Mouse (Mus musculus): ENCODE measurements around the gene Rpl22. TPM values are rescaled to one million over a fixed set of nuclear protein-coding genes. Genes with fewer than 3 reads are reported as not detected.

Rpl22 gene
- polyA plus RNA-seq, 1 experiment from 2014 or later, result 372 TPM

DNA sequence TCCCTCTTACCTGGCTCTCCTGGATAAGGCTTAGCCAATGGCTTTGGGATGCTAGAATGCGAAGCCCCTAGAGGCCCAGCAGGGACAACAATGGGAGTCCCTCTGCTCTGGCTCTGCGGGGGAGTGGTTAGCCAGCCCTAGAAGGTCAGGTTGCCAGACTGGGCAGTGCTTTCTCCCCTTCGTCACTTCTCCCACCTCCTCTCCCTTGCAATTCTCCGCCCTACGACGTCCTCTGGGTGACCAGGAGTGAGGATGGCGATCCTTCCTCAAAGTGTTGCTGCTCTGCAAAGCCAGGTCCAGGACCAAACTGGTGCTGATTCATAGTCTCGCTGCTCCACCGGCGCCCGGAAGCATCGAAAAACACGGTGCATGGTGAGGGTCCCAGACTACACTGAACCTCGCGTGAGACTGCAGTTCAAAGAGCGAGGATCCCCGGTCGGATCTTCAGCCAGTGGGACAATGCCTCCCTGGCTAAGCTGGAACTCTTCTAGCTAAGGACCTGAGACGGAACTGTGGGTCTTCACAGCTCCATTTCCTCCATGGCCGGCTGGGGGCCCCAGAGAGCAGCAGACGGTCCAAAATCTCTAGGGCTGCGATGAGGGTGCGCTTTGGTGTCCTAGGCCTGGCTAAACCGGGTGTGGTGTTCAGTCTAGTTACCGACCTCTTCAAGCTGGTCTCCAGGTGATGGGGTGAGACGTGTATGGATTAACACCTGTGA lies 6.9 kb upstream of the Rpl22 start, which contains the start of gene Rnf207:
Rnf207 (minus strand) TSS at position 477 of the 718 bp plus-strand sequence.
- peak; percentile 52 for DNase-seq (ENCODE audit: low spot score)

DNA sequence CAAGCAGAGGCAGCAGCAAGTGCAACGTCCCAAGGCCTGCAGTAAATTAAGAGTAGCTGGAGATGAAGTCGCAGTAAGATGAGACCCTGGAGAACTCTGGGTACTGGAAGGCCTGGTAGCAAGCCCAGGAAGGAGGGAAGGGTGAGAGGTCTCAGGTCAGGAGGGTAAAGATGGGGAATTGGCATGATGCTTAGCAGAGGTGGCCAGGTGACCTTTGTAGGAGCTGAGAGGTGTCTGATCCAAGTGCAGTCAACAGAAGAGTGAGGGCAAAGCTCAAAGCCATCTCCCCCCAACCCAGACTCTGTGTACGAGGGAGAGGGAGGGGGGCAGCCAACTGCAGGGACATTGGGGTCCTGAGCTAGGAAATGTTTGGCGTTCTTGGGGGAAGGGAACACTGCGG lies 4.1 kb upstream of the Rpl22 start:
- Histone ChIP-seq H3K9ac (ENCODE audit: low read length) (no peak overlapping the region), H3K4me3 (ENCODE audit: low read depth, low read length) (no peak overlapping the region), H3K4me2 (replicated peaks; ENCODE audit: low read depth) (no peak overlapping the region), H3K27ac (replicated peaks) (no peak overlapping the region), H3K4me1 (replicated peaks; ENCODE audit: control insufficient read depth, insufficient read depth) (no peaks in the 10 kb centered on the region), H3K9me3 (ENCODE audit: control insufficient read depth, low read length) (no peaks in the 10 kb centered on the region), H3K27me3 (ENCODE audit: control insufficient read depth, insufficient read depth, low read length) (peaks cover 2% of the 10 kb centered on the region), H3K36me3 (ENCODE audit: control insufficient read depth, insufficient read depth, low read length) (no peaks in the 10 kb centered on the region)
- DNase-seq (ENCODE audit: low spot score) (no peak), ATAC-seq (ENCODE audit: low FRiP score, low TSS enrichment) (no peak)
- TF ChIP-seq CTCF (IDR thresholded peaks at IDR 0.05; ENCODE audit: low read depth), result no peak
- WGBS, result 54% methylated on average over 5 of the region's 5 CpGs

More for the DNA sequence above, 6.9 kb upstream of the Rpl22 start, which contains the start of gene Rnf207:
- peak within 1 kb of the TSS; percentile 13; the same call in 1 of the 2 replicates for H3K9ac ChIP-seq (ENCODE audit: low read length)
- H3K4me1 ChIP-seq (replicated peaks; ENCODE audit: control insufficient read depth, insufficient read depth), result no peaks in the 10 kb centered on the region
- no peak for TF ChIP-seq EP300 (optimal IDR thresholded peaks at IDR 0.05)
- TF ChIP-seq CTCF (IDR thresholded peaks at IDR 0.05; ENCODE audit: low read depth), result peak; percentile 70
- H3K4me3 ChIP-seq (ENCODE audit: low read depth, low read length), result peak within 1 kb of the TSS; percentile 18; the same call in 1 of the 2 replicates
- H3K4me2 ChIP-seq (replicated peaks; ENCODE audit: low read depth), result peak within 1 kb of the TSS; percentile 45
- H3K27ac ChIP-seq (replicated peaks), result no peak within 1 kb of the TSS
- 6% methylated on average over 26 of the region's 26 CpGs for WGBS
- 0 out of 2 replicates have a peak, but pooled peaks have one; percentile 30 for ATAC-seq (ENCODE audit: low FRiP score, low TSS enrichment)
- peaks cover 18% of the 10 kb centered on the region for H3K27me3 ChIP-seq (ENCODE audit: control insufficient read depth, insufficient read depth, low read length)
- no peaks in the 10 kb centered on the region for H3K36me3 ChIP-seq (ENCODE audit: control insufficient read depth, insufficient read depth, low read length)
- no peaks in the 10 kb centered on the region for H3K9me3 ChIP-seq (ENCODE audit: control insufficient read depth, low read length)

DNA sequence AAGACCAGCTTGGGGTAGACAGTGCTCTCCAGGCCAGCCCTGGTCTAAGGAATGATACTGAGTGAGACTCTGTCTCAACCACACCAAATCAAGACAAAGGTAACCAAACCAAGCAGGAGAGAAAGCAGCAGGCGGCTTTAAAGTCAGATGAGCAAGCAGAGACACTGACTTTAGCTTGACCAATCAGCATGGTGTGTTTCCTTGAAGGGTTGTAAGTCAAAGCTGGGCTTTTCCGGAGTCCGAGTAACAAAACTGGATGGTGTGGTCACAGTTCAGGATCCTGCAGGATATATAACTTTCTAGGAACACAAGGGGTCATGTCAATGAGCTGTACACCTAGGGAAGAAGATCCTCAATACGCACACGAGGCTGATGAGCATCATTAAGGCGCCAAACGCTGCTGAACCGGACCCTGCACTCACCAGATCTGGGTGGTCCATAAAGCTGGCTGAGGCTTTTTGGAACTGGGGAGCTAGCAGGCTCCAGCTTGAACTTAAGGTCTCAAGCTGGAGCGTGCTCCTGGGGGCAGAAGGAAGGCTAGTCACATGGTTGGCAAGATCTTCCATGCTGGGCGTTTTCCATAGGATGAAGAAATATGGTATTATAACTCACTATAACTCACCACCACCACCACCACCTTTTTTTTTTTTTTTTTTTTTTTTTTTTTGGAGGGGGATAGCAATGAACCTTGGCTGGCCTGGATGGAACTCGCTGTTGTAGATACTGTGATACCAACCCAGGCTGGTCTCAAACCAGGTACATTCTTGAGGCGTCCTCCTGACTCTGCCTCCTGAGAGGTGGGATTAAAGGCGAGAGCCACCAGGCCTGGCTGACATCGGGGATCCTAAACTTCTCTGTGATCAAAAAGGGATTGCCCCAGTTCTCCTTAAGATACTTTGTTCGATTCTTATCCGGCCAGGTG lies 640 bp upstream of the Rpl22 start:
- WGBS, result 48% methylated on average over 16 of the region's 16 CpGs
- Histone ChIP-seq H3K9ac (ENCODE audit: low read length) (no peak overlapping the region), H3K4me2 (replicated peaks; ENCODE audit: low read depth) (peak overlapping the region; percentile 27), H3K4me1 (replicated peaks; ENCODE audit: control insufficient read depth, insufficient read depth) (0 out of 2 replicates have a peak, but pooled peaks cover 4% of the 10 kb centered on the region), H3K27me3 (ENCODE audit: control insufficient read depth, insufficient read depth, low read length) (no peaks in the 10 kb centered on the region), H3K36me3 (ENCODE audit: control insufficient read depth, insufficient read depth, low read length) (peaks cover 9% of the 10 kb centered on the region), H3K4me3 (ENCODE audit: low read depth, low read length) (peak overlapping the region; percentile 93), H3K9me3 (ENCODE audit: control insufficient read depth, low read length) (no peaks in the 10 kb centered on the region), H3K27ac (replicated peaks) (no peak overlapping the region)
- DNase-seq (ENCODE audit: low spot score) (no peak), ATAC-seq (ENCODE audit: low FRiP score, low TSS enrichment) (peak; percentile 18)
- no peak for TF ChIP-seq CTCF (IDR thresholded peaks at IDR 0.05; ENCODE audit: low read depth)
- TF ChIP-seq EP300 (optimal IDR thresholded peaks at IDR 0.05), result no peak

DNA sequence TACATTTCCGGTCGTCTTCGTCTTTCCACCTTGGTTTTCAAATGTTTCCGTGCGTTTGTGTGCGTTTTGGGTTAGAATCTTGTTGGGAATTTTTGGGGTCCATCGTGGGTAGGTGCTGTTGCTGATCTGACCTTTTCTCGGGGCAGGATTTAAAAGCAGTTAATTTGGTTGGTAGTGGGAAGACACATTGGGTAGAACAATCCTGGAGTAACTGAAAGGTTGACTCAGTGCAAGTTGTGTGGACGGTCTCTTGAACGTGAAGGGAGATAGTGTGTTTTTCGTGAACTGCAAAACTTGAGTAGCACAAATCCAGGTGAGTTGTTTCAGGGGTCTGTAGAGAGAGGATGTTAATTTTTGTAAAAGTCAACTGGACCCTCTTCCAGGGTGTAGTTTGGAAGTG lies 1.0 kb downstream of the Rpl22 start:
- DNase-seq (ENCODE audit: low spot score) (no peak), ATAC-seq (ENCODE audit: low FRiP score, low TSS enrichment) (no peak)
- WGBS, result 2% methylated on average over 11 of the region's 11 CpGs
- Histone ChIP-seq H3K4me3 (ENCODE audit: low read depth, low read length) (peak overlapping the region; percentile 93), H3K27me3 (ENCODE audit: control insufficient read depth, insufficient read depth, low read length) (no peaks in the 10 kb centered on the region), H3K36me3 (ENCODE audit: control insufficient read depth, insufficient read depth, low read length) (peaks cover 17% of the 10 kb centered on the region), H3K9ac (ENCODE audit: low read length) (peak overlapping the region; percentile 90), H3K9me3 (ENCODE audit: control insufficient read depth, low read length) (no peaks in the 10 kb centered on the region), H3K4me1 (replicated peaks; ENCODE audit: control insufficient read depth, insufficient read depth) (0 out of 2 replicates have a peak, but pooled peaks cover 4% of the 10 kb centered on the region), H3K27ac (replicated peaks) (no peak overlapping the region), H3K4me2 (replicated peaks; ENCODE audit: low read depth) (peak overlapping the region; percentile 82)
- TF ChIP-seq CTCF (IDR thresholded peaks at IDR 0.05; ENCODE audit: low read depth), result no peak
- no peak for TF ChIP-seq EP300 (optimal IDR thresholded peaks at IDR 0.05)

DNA sequence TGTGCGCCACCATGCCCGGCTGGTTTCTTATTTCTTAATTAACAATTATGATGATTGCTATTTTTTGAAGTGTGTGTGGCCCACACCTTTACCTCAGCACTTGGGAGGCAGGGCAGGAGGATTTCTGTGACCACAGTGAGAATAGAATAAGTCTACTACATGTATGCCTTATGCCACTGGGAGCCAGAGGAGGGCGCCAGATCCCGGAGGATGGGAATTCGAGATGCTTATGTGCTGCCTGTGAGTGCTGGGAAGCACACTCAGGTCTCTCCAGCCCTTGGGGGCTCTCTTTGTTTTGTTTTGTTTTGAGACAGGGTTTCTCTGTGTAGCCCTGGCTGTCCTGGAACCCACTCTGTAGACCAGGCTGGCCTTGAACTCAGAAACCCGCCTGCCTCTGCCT lies 3.1 kb downstream of the Rpl22 start:
- Histone ChIP-seq H3K9ac (ENCODE audit: low read length) (no peak overlapping the region), H3K4me1 (replicated peaks; ENCODE audit: control insufficient read depth, insufficient read depth) (0 out of 2 replicates have a peak, but pooled peaks cover 4% of the 10 kb centered on the region), H3K9me3 (ENCODE audit: control insufficient read depth, low read length) (no peaks in the 10 kb centered on the region), H3K4me3 (ENCODE audit: low read depth, low read length) (no peak overlapping the region), H3K27me3 (ENCODE audit: control insufficient read depth, insufficient read depth, low read length) (no peaks in the 10 kb centered on the region), H3K36me3 (ENCODE audit: control insufficient read depth, insufficient read depth, low read length) (peaks cover 26% of the 10 kb centered on the region), H3K4me2 (replicated peaks; ENCODE audit: low read depth) (no peak overlapping the region), H3K27ac (replicated peaks) (no peak overlapping the region)
- DNase-seq (ENCODE audit: low spot score) (peak; percentile 68), ATAC-seq (ENCODE audit: low FRiP score, low TSS enrichment) (no peak)
- 79% methylated on average over 6 of the region's 6 CpGs for WGBS
- TF ChIP-seq CTCF (IDR thresholded peaks at IDR 0.05; ENCODE audit: low read depth) (peak; percentile 69), EP300 (optimal IDR thresholded peaks at IDR 0.05) (no peak)
